Comparison of ENCODE assay signal across 12 mouse cellular contexts in the genomic region with DNA sequence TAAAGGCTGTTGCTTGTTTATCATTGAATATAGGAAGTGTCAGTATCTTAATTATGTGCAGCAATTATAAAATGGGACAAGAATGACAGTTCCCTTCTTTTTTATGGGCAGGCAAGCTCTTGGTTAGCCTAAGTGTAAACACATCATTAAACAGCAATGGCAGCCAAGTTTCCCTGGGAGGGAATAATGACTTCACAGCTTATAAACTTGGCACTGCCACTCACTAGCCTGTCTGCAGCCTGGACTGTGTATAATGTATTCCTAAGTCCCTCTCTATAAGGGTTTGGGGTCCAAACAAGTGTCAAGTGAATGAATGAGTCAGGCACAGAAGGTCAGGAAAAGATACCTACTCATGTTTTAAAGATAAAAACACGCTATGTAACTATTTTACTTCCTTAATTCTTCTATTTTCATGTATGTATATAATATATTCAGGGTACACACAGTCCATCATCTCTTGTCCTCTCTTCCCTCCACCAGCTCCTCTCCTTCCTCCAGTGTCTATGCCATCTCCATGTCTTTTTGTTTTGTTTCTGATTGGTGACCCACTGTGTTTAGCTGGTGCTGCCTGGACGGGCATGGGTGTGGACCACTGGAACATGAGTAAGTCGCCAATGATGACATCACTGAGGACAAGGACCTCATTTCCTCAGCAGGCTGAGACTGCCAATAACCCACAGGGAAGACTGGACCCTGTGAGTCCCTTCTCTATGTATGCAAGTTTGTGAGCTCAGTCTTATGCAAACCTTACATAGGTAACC.
DNase-seq lines count a peak whose midpoint lies in the region; ATAC-seq and TF ChIP-seq lines count a peak whose summit lies in the region.
"Had no signal": no experiment of that assay in that cellular context is flagged by ENCODE, and none has a peak within 500 bp of the region (broad histone marks: within the 10 kb centered on the region; RNA-seq: fewer than 3 reads in every experiment).

No protein-coding gene starts in this region.

- H3K9me3 ChIP-seq in hindbrain, embryonic 13.5 days = no peaks in the 10 kb centered on the region
- no peaks in the 10 kb centered on the region for H3K9me3 ChIP-seq in hindbrain, embryonic 10.5 days
- no peaks in the 10 kb centered on the region for H3K9me3 ChIP-seq in midbrain, embryonic 14.5 days (ENCODE audit: control insufficient read depth, low read length)

- H3K4me1 ChIP-seq in hindbrain, embryonic 13.5 days (replicated peaks) = no peaks in the 10 kb centered on the region
- no peaks in the 10 kb centered on the region for H3K4me1 ChIP-seq in hindbrain, embryonic 10.5 days (replicated peaks)
- H3K4me1 ChIP-seq in midbrain, embryonic 14.5 days (ENCODE audit: control insufficient read depth, insufficient read depth, low read length) = no peaks in the 10 kb centered on the region

- no peak overlapping the region for H3K4me2 ChIP-seq in hindbrain, embryonic 13.5 days
- H3K4me2 ChIP-seq in midbrain, embryonic 14.5 days (ENCODE audit: low read length) = no peak overlapping the region

- DNase-seq in hindbrain, embryonic 10.5 days (ENCODE audit: low spot score) = no peak
- DNase-seq in brain, embryonic 14.5 days (ENCODE audit: low read depth) = peak; percentile 88
- peak; percentile 33 for DNase-seq in forelimb bud, embryonic 11.5 days (ENCODE audit: low read depth, low spot score)
- peak; percentile 41 for DNase-seq in midbrain, embryonic 14.5 days
- no peak for DNase-seq in thymus, postnatal 36 days
- DNase-seq in kidney, adult 18-20 months = no peak
- DNase-seq in right cerebral cortex, postnatal 36 days (ENCODE audit: low spot score in 2 of 2) = no peak
- DNase-seq: gastrocnemius, postnatal 14 days; heart, postnatal 4 days; liver, postnatal 0 days; right cerebral cortex, postnatal 14 days had no signal

- H3K27me3 ChIP-seq in hindbrain, embryonic 13.5 days = no peaks in the 10 kb centered on the region
- H3K27me3 ChIP-seq in hindbrain, embryonic 10.5 days (ENCODE audit: insufficient read depth, poor library complexity, severe bottlenecking) = no peaks in the 10 kb centered on the region
- H3K27me3 ChIP-seq in midbrain, embryonic 14.5 days (ENCODE audit: control insufficient read depth, insufficient read depth, low read length) = no peaks in the 10 kb centered on the region

- TF ChIP-seq POLR2A in brain, embryonic 14.5 days (IDR thresholded peaks at IDR 0.05; ENCODE audit: borderline replicate concordance, extremely low read depth, insufficient read depth, insufficient read length, poor library complexity, severe bottlenecking) = no peak

- no peaks in the 10 kb centered on the region for H3K36me3 ChIP-seq in hindbrain, embryonic 13.5 days
- no peaks in the 10 kb centered on the region for H3K36me3 ChIP-seq in hindbrain, embryonic 10.5 days
- no peaks in the 10 kb centered on the region for H3K36me3 ChIP-seq in midbrain, embryonic 14.5 days (ENCODE audit: control insufficient read depth, insufficient read depth, low read length)

- no peak for TF ChIP-seq CTCF in brain, embryonic 14.5 days (IDR thresholded peaks at IDR 0.05; ENCODE audit: borderline replicate concordance, extremely low read depth, insufficient read depth, insufficient read length)

- no peak overlapping the region for H3K9ac ChIP-seq in hindbrain, embryonic 13.5 days
- H3K9ac ChIP-seq in midbrain, embryonic 14.5 days (replicated peaks; ENCODE audit: low read length) = no peak overlapping the region
- H3K9ac ChIP-seq: liver, postnatal 0 days had no signal

- no peak overlapping the region for H3K4me3 ChIP-seq in hindbrain, embryonic 13.5 days
- no peak overlapping the region for H3K4me3 ChIP-seq in hindbrain, embryonic 10.5 days
- no peak overlapping the region for H3K4me3 ChIP-seq in midbrain, embryonic 14.5 days (replicated peaks; ENCODE audit: low read depth, low read length)

- H3K27ac ChIP-seq in hindbrain, embryonic 13.5 days = no peak overlapping the region
- no peak overlapping the region for H3K27ac ChIP-seq in hindbrain, embryonic 10.5 days
- no peak overlapping the region for H3K27ac ChIP-seq in midbrain, embryonic 14.5 days (replicated peaks; ENCODE audit: low read depth, low read length)

- ATAC-seq in hindbrain, embryonic 13.5 days (ENCODE audit: low FRiP score) = peak; percentile 65
- ATAC-seq in midbrain, embryonic 14.5 days (ENCODE audit: low FRiP score, low TSS enrichment) = 0 out of 2 replicates have a peak, but pooled peaks have one; percentile 43
- ATAC-seq: liver, postnatal 0 days had no signal

- 83% methylated on average over 3 of the region's 3 CpGs for WGBS in hindbrain, embryonic 13.5 days
- 86% methylated on average over 3 of the region's 3 CpGs for WGBS in hindbrain, embryonic 10.5 days
- WGBS in midbrain, embryonic 14.5 days = 82% methylated on average over 3 of the region's 3 CpGs

Comparison
In these comparisons a context has a peak if more than half of its experiments do, and no peak if none do; other contexts are left out.
1. DNase-seq: peak in brain, embryonic 14.5 days (single experiment), forelimb bud, embryonic 11.5 days (single experiment) and midbrain, embryonic 14.5 days (single experiment); none in hindbrain, embryonic 10.5 days (single experiment), thymus, postnatal 36 days (0 of 2), kidney, adult 18-20 months (single experiment) and right cerebral cortex, postnatal 36 days (0 of 2).